Mouse (Mus musculus) hindbrain, postnatal 0 days (tissue): ENCODE measurements around the gene Acot1. TPM values are rescaled to one million over a fixed set of nuclear protein-coding genes. Genes with fewer than 3 reads are reported as not detected.
"Not testable (repeated sequence)": the region's sequence is repeated elsewhere in the genome, so short reads cannot be mapped to it uniquely, and the experiment has no call there.

Source experiments
- ATAC-seq: fragments of 200-750 bp; cut with Nextera tagmentation; 2 replicates; pipeline ENCODE4 v1.8.0; 2017; ENCODE audit warnings: mild to moderate bottlenecking, moderate TSS enrichment, moderate library complexity
- DNase-seq: peaks from one replicate; pipeline ENCODE4 v3.0.0-alpha.2; 2015; ENCODE audit warnings: low spot score
- H3K27ac ChIP-seq: fragments of 300-500 bp; sonication (generic); 2 replicates; pipeline ENCODE4 v1.5.1; 2014; ENCODE audit warnings: mild to moderate bottlenecking
- H3K27me3 ChIP-seq: fragments of 300-500 bp; sonication (generic); 2 replicates; pipeline ENCODE4 v1.6.1; 2014; ENCODE audit warnings: low read length, mixed read lengths; ENCODE audit not compliant: insufficient read depth
- H3K36me3 ChIP-seq: fragments of 300-500 bp; sonication (generic); 2 replicates; pipeline ENCODE4 v1.6.1; 2014; ENCODE audit warnings: low read length, mixed read lengths; ENCODE audit not compliant: insufficient read depth
- H3K4me1 ChIP-seq: fragments of 300-500 bp; sonication (generic); 2 replicates; pipeline ENCODE4 v1.6.1; 2014; ENCODE audit warnings: antibody characterized with exemption, low read length, mixed read lengths; ENCODE audit not compliant: insufficient read depth
- H3K4me2 ChIP-seq: fragments of 300-500 bp; sonication (generic); 2 replicates; pipeline ENCODE4 v1.6.1; 2014; ENCODE audit warnings: low read depth, mild to moderate bottlenecking, low read length, moderate library complexity, mixed read lengths
- H3K4me3 ChIP-seq: fragments of 300-500 bp; sonication (generic); 2 replicates; pipeline ENCODE4 v1.5.1; 2014; ENCODE audit warnings: low read length
- H3K9ac ChIP-seq: fragments of 300-500 bp; sonication (generic); replicated peaks from 2 replicates; pipeline ENCODE4 v1.6.1; 2014; ENCODE audit warnings: mild to moderate bottlenecking, low read length, moderate library complexity, mixed read lengths
- H3K9me3 ChIP-seq: fragments of 300-500 bp; sonication (generic); 2 replicates; pipeline ENCODE4 v1.6.1; 2016; ENCODE audit warnings: low read length, mixed read lengths
- CTCF ChIP-seq: IDR thresholded peaks from 2 replicates; pipeline ENCODE4 v1.5.1; 2016; ENCODE audit warnings: antibody characterized with exemption, control low read depth, low read depth
- WGBS: fragments of 180-500 bp; shearing (Covaris S2); extraction: QIAGEN DNeasy Blood & Tissue Kit; methylation state at CpG from one replicate; pipeline ENCODE4 v1.1.7; 2014; 5-methylcytosine and 5-hydroxymethylcytosine counted together
- polyA plus RNA-seq: library from polyadenylated mRNA; unstranded; fragments of >200 nt; fragmentation: Nextera tagmentation; extraction: Ambion mirVana; gene quantifications from 2 replicates; pipeline ENCODE4 v1.2.1, GENCODE M21; 2015
- total RNA-seq: library from RNA; depleted of rRNA; stranded (reverse); fragments of >200 nt; gene quantifications from 2 replicates; pipeline ENCODE4 v1.2.3, GENCODE M21; 2014

Gene Acot1
- total and polyA plus RNA-seq, 2 experiments from 2014 or later = 172 to 178 TPM

DNA sequence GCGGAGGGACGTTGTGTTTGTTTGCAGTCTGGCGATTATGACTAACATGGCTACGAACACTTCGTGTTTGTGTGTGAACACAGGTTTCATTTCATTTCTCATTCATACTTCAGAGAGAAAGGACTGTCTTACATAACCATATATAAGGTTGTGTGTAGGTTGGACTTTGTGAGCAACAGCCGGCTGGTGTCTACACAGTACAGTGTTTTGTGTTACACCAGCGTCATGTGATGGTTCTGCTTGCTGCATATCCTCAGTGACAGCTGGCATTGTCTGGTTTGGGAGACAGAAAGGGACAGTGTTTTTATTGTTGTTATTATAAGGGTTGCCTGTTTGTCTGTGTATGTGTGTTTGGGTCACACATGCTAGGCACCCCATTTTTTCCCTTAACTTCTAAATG, 4.4 kb downstream of the Acot1 start:
- H3K36me3 ChIP-seq = no peaks in the 10 kb centered on the region
- H3K27me3 ChIP-seq = no peaks in the 10 kb centered on the region
- TF ChIP-seq CTCF = no peak
- 82% methylated on average over 7 of the region's 7 CpGs for WGBS
- H3K9me3 ChIP-seq = no peaks in the 10 kb centered on the region
- no peak overlapping the region for H3K27ac ChIP-seq
- peak overlapping the region; percentile 56 for H3K4me2 ChIP-seq
- H3K9ac ChIP-seq = no peak overlapping the region
- ATAC-seq (no peak), DNase-seq (no peak)
- no peak overlapping the region for H3K4me3 ChIP-seq
- H3K4me1 ChIP-seq = peaks cover 10% of the 10 kb centered on the region

DNA sequence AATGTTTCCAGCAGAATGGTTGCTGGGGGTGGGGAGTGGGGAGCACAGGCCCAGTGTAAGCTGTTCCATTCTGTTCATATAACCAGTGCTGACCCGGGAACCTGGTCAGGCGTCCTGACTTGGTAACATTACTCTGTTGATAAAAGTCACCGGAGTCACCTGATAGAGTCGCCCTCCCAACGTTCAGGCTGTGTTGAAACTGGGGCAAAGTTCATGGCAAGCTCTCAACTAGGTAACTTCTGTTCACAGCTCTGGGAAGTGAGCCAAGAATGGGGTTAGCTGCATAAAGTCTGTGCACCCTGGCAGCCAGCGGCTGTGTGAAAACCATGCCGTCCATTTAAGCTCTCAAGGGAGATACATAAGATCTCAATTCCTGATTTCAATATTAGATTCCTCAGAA, 11.2 kb downstream of the Acot1 start:
- DNase-seq = peak; percentile 71
- H3K27me3 ChIP-seq, H3K4me2 ChIP-seq, H3K36me3 ChIP-seq, H3K9ac ChIP-seq, H3K27ac ChIP-seq, H3K4me3 ChIP-seq, H3K4me1 ChIP-seq, H3K9me3 ChIP-seq: not testable (repeated sequence)
- 39% methylated on average over 7 of the region's 7 CpGs for WGBS
- ATAC-seq = peak; percentile 24; the same call in 1 of the 2 replicates

DNA sequence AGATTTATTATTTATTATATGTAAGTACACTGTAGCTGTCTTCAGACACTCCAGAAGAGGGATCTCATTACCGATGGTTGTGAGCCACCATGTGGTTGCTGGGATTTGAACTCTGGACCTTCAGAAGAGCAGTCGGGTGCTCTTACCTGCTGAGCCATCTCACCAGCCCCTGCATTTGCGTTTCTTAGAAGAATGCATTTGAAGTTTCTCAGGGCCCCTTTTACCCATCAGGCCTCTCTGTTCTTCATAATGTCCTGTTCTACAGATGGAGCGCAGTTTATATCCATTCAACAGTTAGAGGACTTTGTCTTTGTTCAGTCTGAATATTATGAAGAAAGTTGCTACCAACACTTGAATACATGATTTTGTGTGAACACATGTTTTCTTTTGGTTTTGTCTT, 13.0 kb downstream of the Acot1 start:
- H3K27me3 ChIP-seq, H3K9ac ChIP-seq, H3K36me3 ChIP-seq, H3K4me2 ChIP-seq, H3K27ac ChIP-seq, H3K4me1 ChIP-seq, ATAC-seq, DNase-seq, H3K9me3 ChIP-seq, H3K4me3 ChIP-seq: not testable (repeated sequence)
- 95% methylated on average over 4 of the region's 4 CpGs for WGBS

DNA sequence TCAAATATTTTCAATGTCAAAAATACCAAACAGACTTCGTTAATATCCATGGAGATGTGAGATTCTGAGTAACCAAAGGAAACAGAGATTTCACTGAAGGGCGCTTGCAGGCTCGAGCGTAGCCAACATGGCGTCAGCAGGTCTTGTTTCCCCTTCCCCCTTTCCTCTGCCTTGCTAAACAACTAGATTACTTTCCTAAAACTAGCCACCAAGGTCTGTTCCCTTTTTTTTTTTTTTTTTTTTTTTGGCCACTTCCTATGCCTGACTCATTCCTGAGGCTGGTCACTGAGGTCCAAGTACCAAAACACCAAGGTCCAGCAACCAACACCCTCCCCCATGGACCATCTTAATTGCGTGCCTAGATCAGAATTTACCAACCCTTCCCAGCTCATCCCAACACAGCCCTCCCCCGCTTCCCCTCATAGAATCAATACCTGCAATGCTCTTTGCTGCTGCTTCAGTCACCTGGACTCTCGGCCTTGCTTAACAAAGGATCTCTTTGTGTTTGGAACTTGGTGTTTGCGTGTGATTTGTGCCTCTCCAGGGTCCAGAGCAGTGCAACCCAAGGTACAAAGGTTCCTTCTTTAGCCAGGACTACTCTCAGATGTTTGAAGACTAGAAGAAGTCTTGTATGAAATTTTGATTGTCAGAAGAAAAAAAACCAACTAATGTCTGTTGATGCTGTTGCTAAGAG, 13.9 kb downstream of the Acot1 start:
- no peak overlapping the region for H3K9ac ChIP-seq
- ATAC-seq (no peak), DNase-seq (no peak)
- H3K4me1 ChIP-seq = no peaks in the 10 kb centered on the region
- H3K36me3 ChIP-seq = no peaks in the 10 kb centered on the region
- no peaks in the 10 kb centered on the region for H3K9me3 ChIP-seq
- H3K27ac ChIP-seq = no peak overlapping the region
- H3K4me2 ChIP-seq = no peak overlapping the region
- TF ChIP-seq CTCF = no peak
- no peak overlapping the region for H3K4me3 ChIP-seq
- WGBS = 87% methylated on average over 9 of the region's 9 CpGs
- H3K27me3 ChIP-seq = no peaks in the 10 kb centered on the region

DNA sequence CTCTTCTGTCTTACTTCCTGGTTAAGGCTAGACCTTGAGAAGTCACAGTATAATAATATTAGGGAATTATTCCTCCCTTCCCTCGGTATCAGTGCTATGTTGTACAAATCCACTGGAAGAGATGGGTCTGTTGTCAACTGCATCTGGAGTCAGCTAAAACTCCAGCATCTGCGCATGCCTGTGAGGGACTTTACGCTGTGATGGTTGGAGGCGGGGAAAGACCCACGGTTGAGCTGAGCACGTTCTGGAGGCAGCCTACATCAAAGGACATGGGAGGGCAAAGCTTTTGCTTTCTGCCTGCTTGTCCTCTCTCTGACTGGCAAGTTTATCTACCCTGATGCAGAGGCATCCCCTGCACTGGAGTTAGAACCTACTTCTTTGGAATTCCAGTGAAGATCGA, 16.6 kb downstream of the Acot1 start:
- H3K36me3 ChIP-seq = no peaks in the 10 kb centered on the region
- no peak overlapping the region for H3K4me3 ChIP-seq
- no peak overlapping the region for H3K9ac ChIP-seq
- H3K27me3 ChIP-seq = no peaks in the 10 kb centered on the region
- no peak for DNase-seq
- no peak overlapping the region for H3K4me2 ChIP-seq
- TF ChIP-seq CTCF = no peak
- ATAC-seq = no peak
- H3K4me1 ChIP-seq = no peaks in the 10 kb centered on the region
- WGBS = 86% methylated on average over 7 of the region's 7 CpGs
- H3K9me3 ChIP-seq = no peaks in the 10 kb centered on the region
- no peak overlapping the region for H3K27ac ChIP-seq

DNA sequence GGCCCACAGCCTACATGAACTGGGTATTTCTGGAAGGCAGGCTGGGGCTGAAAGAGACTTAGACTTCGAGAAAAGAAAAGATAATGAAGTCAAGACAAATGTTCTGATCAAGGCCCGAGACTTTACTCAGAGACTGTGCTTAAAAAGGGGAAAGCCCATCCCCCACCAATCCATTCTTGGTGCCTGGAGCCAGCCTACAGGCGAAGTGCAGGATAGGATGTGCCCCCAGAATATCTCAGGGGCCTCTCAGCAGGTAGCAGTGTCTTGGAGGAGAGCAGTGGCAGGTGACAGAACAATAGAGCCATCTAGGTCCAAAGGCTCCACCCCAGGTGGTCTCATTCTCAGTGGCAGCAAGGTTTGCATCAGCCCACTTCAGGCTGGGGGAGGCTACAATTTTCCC, 19.0 kb downstream of the Acot1 start:
- H3K4me3 ChIP-seq, H3K9ac ChIP-seq, ATAC-seq, H3K27me3 ChIP-seq, DNase-seq, H3K27ac ChIP-seq, H3K4me2 ChIP-seq, H3K9me3 ChIP-seq, H3K36me3 ChIP-seq, H3K4me1 ChIP-seq: not testable (repeated sequence)
- 43% methylated on average over 3 of the region's 3 CpGs for WGBS

GRCm38 (mm10) chr12:84029043-84029442, 19.8 kb downstream of the Acot1 start:
- WGBS = 91% methylated on average over 1 of the region's 1 CpGs
- not testable (repeated sequence) for H3K9ac ChIP-seq, H3K4me3 ChIP-seq, H3K4me2 ChIP-seq, H3K9me3 ChIP-seq, H3K36me3 ChIP-seq, H3K27me3 ChIP-seq, DNase-seq, H3K27ac ChIP-seq, ATAC-seq, H3K4me1 ChIP-seq
